Mouse (Mus musculus) heart, embryonic 12.5 days (tissue): ENCODE data around the gene Nr1h2. TPM values are rescaled to one million over a fixed set of nuclear protein-coding genes. Genes with fewer than 3 reads are reported as not detected.

ENCODE experiments used
- ATAC-seq: fragments of 200-750 bp; cut with Nextera tagmentation; 2 replicates; pipeline ENCODE4 v1.8.0; 2017; ENCODE audit warnings: moderate TSS enrichment, moderate library complexity; ENCODE audit not compliant: insufficient number of reproducible peaks, low FRiP score
- H3K27ac ChIP-seq: fragments of 300-500 bp; sonication (generic); 2 replicates; pipeline ENCODE4 v1.5.1; 2016; ENCODE audit warnings: mild to moderate bottlenecking, moderate library complexity; ENCODE audit not compliant: poor library complexity, severe bottlenecking
- H3K27me3 ChIP-seq: fragments of 300-500 bp; sonication (generic); replicated peaks from 2 replicates; pipeline ENCODE4 v1.6.1; 2016; ENCODE audit warnings: mild to moderate bottlenecking, moderate library complexity
- H3K36me3 ChIP-seq: fragments of 300-500 bp; sonication (generic); 2 replicates; pipeline ENCODE4 v1.6.1; 2016; ENCODE audit warnings: mild to moderate bottlenecking, moderate library complexity
- H3K4me1 ChIP-seq: fragments of 300-500 bp; sonication (generic); replicated peaks from 2 replicates; pipeline ENCODE4 v1.6.1; 2016; ENCODE audit warnings: mild to moderate bottlenecking
- H3K4me2 ChIP-seq: fragments of 300-500 bp; sonication (generic); 2 replicates; pipeline ENCODE4 v1.6.1; 2016; ENCODE audit warnings: mild to moderate bottlenecking, moderate library complexity
- H3K4me3 ChIP-seq: fragments of 300-500 bp; sonication (generic); 2 replicates; pipeline ENCODE4 v1.5.1; 2016; ENCODE audit warnings: mild to moderate bottlenecking
- H3K9ac ChIP-seq: fragments of 300-500 bp; sonication (generic); 2 replicates; pipeline ENCODE4 v1.6.1; 2016; ENCODE audit warnings: mild to moderate bottlenecking, moderate library complexity
- H3K9me3 ChIP-seq: fragments of 300-500 bp; sonication (generic); replicated peaks from 2 replicates; pipeline ENCODE4 v1.6.1; 2016; ENCODE audit warnings: mild to moderate bottlenecking, moderate library complexity
- WGBS: fragments of 180-500 bp; shearing (Covaris S2); methylation state at CpG from one replicate; pipeline ENCODE4 v1.1.7; 2016; 5-methylcytosine and 5-hydroxymethylcytosine counted together
- polyA plus RNA-seq: library from polyadenylated mRNA; unstranded; fragments of >200 nt; fragmentation: Nextera tagmentation; extraction: Ambion mirVana; gene quantifications from 2 replicates; pipeline ENCODE4 v1.2.1, GENCODE M21; 2016

Gene Nr1h2
- polyA plus RNA-seq, 1 experiment from 2014 or later, result 54.7 TPM

DNA sequence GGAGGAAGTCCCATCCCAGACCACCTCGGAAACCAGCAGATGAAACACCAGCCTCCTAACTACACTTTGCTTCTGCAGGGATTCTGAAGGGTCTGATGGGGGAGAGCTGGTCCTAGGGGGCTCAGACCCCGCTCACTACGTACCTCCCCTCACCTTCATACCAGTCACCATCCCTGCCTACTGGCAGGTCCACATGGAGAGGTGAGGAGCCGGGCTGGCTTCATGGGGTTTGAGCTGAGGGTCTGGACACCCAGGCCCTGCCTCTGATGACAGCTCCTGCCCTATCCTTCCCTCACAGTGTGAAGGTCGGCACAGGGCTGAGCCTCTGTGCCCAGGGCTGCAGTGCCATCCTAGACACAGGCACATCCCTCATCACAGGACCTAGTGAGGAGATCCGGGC, 31.2 kb upstream of the Nr1h2 start:
- no peak overlapping the region for H3K9ac ChIP-seq
- H3K4me1 ChIP-seq, result peaks cover 11% of the 10 kb centered on the region
- H3K4me2 ChIP-seq, result no peak overlapping the region
- no peak overlapping the region for H3K27ac ChIP-seq
- no peaks in the 10 kb centered on the region for H3K9me3 ChIP-seq
- no peaks in the 10 kb centered on the region for H3K36me3 ChIP-seq
- WGBS, result 84% methylated on average over 6 of the region's 6 CpGs
- no peak for ATAC-seq
- no peak overlapping the region for H3K4me3 ChIP-seq
- H3K27me3 ChIP-seq, result peaks cover 68% of the 10 kb centered on the region

DNA sequence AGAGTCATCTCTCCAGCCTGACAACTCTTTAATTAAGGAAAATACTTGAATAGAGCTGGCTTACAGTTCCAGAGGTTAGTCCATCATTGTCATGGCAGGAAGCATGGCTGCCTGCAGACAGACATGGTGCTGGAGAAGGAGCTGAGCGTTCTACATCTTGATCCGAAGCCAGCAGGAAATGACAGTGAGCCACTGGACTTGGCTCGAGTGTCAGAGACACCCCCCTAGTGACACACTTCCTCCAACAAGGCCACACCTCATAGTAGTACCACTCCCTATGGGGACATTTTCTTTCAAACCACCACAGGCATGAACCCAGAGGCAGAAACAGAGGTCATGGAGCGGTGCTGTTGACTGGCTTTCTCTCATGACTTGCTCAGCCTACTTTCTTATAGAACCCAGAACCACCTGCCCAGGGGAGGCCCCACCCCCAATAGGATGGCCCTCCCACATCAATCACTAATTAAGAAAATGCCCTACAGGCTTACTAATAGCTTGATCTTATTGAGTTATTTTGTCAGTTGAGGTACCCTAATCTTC, 30.6 kb upstream of the Nr1h2 start:
- Histone ChIP-seq H3K4me2 (no peak overlapping the region), H3K4me1 (peaks cover 11% of the 10 kb centered on the region), H3K27ac (no peak overlapping the region), H3K4me3 (no peak overlapping the region), H3K9ac (no peak overlapping the region), H3K27me3 (peaks cover 62% of the 10 kb centered on the region), H3K9me3 (no peaks in the 10 kb centered on the region), H3K36me3 (no peaks in the 10 kb centered on the region)
- 71% methylated on average over 4 of the region's 4 CpGs for WGBS
- ATAC-seq, result no peak

DNA sequence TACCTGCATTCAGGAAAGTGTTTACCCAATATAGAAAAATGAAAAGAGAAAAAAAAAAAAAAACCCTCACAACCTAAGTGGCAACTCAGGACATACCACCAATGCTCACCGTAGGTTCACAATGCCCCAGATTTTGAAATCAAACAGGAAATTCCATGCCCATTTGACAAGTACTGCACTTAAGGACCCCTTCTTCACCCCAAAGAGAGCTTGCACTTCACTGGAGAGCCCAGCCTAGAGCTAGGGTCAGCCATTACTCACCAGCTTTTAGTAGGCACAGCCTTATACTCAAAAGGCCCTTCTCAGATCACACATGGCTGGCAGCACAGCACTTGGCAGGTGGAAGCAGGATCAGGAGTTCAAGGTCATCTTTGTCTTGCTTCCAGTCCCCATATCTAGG, 29.4 kb upstream of the Nr1h2 start:
- H3K9ac ChIP-seq, result no peak overlapping the region
- ATAC-seq, result no peak
- H3K27ac ChIP-seq, result no peak overlapping the region
- no peak overlapping the region for H3K4me2 ChIP-seq
- no peak overlapping the region for H3K4me3 ChIP-seq
- peaks cover 50% of the 10 kb centered on the region for H3K27me3 ChIP-seq
- H3K4me1 ChIP-seq, result no peaks in the 10 kb centered on the region
- H3K9me3 ChIP-seq, result peaks cover 4% of the 10 kb centered on the region; the same call in 1 of the 2 replicates
- no peaks in the 10 kb centered on the region for H3K36me3 ChIP-seq
- WGBS, result 50% methylated on average over 1 of the region's 1 CpGs

DNA sequence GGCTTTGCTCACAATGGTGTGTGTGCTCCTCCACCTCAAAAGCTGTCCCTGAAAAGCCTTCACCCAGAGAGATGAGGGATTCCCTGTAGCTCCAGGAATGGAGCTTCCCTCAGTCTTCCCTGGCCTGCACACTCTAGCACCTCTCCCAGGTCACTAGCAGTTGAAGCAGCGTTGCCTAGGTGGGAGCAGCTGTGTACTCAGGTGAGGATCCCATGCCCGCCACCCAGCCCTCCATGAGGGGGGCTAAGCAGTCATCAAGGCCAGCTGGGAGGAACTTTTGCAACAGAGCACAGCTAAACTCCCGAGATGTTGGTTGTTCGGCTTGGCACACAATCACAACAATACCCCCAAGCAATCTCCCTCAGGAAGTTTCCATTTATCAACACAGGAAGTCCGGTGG, 29.0 kb upstream of the Nr1h2 start:
- peaks cover 46% of the 10 kb centered on the region for H3K27me3 ChIP-seq
- H3K27ac ChIP-seq, result no peak overlapping the region
- no peaks in the 10 kb centered on the region for H3K4me1 ChIP-seq
- H3K36me3 ChIP-seq, result no peaks in the 10 kb centered on the region
- peaks cover 6% of the 10 kb centered on the region; the same call in 1 of the 2 replicates for H3K9me3 ChIP-seq
- H3K9ac ChIP-seq, result no peak overlapping the region
- ATAC-seq, result no peak
- WGBS, result 48% methylated on average over 5 of the region's 5 CpGs
- no peak overlapping the region for H3K4me2 ChIP-seq
- no peak overlapping the region for H3K4me3 ChIP-seq

DNA sequence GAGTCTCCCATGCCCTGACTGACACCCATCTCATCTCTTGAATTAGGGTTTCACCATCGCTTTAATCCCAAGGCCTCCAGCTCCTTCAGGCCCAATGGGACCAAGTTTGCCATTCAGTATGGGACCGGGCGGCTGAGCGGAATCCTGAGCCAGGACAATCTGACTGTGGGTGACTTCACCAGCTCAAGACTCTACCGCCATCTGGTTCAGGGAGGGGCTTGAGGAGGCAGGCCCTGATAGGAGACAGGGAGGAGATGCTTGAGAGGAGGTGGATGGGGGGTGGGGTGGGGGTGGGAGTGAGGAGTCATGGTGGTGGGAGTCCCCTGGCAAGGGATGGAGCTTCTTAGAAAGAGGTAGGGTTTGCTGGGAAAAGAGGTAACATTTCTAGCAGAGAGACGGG, 27.9 kb upstream of the Nr1h2 start:
- no peaks in the 10 kb centered on the region for H3K36me3 ChIP-seq
- H3K4me2 ChIP-seq, result no peak overlapping the region
- peaks cover 6% of the 10 kb centered on the region; the same call in 1 of the 2 replicates for H3K9me3 ChIP-seq
- WGBS, result 56% methylated on average over 6 of the region's 6 CpGs
- H3K9ac ChIP-seq, result no peak overlapping the region
- ATAC-seq, result no peak
- H3K27me3 ChIP-seq, result peaks cover 35% of the 10 kb centered on the region
- no peak overlapping the region for H3K4me3 ChIP-seq
- no peaks in the 10 kb centered on the region for H3K4me1 ChIP-seq
- H3K27ac ChIP-seq, result no peak overlapping the region

DNA sequence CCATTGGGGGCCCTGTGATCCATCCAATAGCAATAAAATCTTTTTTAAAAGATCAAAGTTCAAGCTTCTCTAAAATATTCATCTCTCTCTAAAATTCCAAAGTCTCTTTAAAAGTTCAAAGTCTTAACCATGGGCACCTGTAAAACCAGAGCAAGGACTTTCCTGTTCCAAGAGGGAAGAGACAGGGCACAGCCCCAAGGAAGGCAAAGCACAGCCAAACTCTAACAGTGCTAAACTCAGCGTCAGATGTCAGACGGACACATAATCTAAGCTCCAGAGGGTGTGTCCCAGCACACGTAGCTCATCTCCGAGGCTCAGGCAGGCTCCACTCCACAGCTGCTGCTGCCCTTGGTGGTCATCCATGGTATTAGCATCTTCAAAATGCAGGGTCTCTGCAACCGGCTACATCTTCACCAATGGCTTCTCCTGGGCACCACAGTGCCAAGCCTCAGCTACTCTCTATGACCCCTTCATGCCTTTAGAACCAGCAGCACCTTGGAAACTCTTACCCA, 22.6 kb upstream of the Nr1h2 start:
- no peak overlapping the region for H3K4me3 ChIP-seq
- H3K36me3 ChIP-seq, result no peaks in the 10 kb centered on the region
- H3K9ac ChIP-seq, result no peak overlapping the region
- no peak for ATAC-seq
- H3K9me3 ChIP-seq, result peaks cover 6% of the 10 kb centered on the region; the same call in 1 of the 2 replicates
- H3K27me3 ChIP-seq, result peaks cover 8% of the 10 kb centered on the region; the same call in 1 of the 2 replicates
- 38% methylated on average over 5 of the region's 5 CpGs for WGBS
- H3K4me1 ChIP-seq, result no peaks in the 10 kb centered on the region
- no peak overlapping the region for H3K27ac ChIP-seq
- no peak overlapping the region for H3K4me2 ChIP-seq

DNA sequence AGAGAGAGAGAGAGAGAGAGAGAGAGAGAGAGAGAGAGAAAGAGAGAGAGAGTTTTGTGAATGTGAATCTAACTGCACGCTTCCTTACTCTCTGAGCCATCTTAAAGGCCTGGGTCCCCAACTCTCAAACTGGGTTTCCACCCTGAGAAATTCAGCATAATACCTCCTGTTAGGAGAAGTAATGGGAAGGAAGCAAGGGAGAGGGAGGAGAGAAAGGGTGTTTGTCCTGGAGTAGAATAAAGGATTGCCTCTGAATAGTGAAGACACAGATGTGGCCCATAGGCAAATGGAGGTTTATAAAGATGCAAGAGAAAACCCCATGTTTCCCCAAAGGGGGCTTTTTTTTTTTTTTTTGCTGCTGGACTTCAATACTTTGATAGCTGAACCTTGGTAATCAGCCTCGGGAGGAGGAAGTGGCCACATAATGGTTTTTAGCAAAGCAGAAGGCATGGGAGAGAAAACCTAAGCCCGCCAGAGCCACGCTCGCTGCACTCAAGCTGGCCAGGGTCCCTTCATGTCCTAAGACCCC, 19.3 kb upstream of the Nr1h2 start:
- Histone ChIP-seq H3K9me3 (peaks cover under 1% of the 10 kb centered on the region; the same call in 1 of the 2 replicates), H3K27ac (no peak overlapping the region)
- WGBS, result 71% methylated on average over 5 of the region's 5 CpGs

DNA sequence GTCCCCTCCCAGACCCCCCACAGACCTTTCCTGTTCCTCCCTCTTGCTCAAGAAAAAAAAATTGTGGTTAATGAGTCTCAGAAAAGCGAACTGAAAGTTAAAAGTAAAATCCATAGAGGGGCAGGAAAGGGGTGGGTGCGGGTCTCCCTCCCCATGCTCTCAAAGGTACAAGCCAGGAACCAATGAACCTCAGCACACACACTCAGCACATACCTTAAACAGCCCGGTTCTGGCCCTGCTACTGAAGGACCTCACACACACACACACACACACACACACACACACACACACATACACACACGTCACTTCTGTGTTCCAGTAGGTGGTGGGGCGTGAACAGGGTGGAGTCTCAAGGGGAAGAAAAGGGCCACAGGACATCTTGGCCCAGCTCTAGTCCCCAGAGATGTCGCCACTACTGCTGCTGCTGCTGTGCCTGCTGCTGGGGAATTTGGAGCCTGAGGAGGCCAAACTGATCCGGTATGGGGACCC, 18.5 kb upstream of the Nr1h2 start, which contains the start of gene Napsa:
Gene Napsa (plus strand): TSS at position 168 of the 489 bp plus-strand sequence.
- WGBS, result 49% methylated on average over 7 of the region's 7 CpGs
- no peaks in the 10 kb centered on the region for H3K36me3 ChIP-seq
- H3K9ac ChIP-seq, result no peak within 1 kb of the TSS
- no peak within 1 kb of the TSS for H3K27ac ChIP-seq
- no peaks in the 10 kb centered on the region for H3K4me1 ChIP-seq
- H3K27me3 ChIP-seq, result peaks cover 27% of the 10 kb centered on the region
- H3K4me3 ChIP-seq, result no peak within 1 kb of the TSS
- no peak within 1 kb of the TSS for H3K4me2 ChIP-seq
- no peaks in the 10 kb centered on the region for H3K9me3 ChIP-seq
- no peak for ATAC-seq

More for the DNA sequence above, 19.3 kb upstream of the Nr1h2 start:
- Histone ChIP-seq H3K27me3 (peaks cover 25% of the 10 kb centered on the region), H3K9ac (no peak overlapping the region), H3K36me3 (no peaks in the 10 kb centered on the region), H3K4me2 (no peak overlapping the region), H3K4me1 (no peaks in the 10 kb centered on the region), H3K4me3 (no peak overlapping the region)
- no peak for ATAC-seq

DNA sequence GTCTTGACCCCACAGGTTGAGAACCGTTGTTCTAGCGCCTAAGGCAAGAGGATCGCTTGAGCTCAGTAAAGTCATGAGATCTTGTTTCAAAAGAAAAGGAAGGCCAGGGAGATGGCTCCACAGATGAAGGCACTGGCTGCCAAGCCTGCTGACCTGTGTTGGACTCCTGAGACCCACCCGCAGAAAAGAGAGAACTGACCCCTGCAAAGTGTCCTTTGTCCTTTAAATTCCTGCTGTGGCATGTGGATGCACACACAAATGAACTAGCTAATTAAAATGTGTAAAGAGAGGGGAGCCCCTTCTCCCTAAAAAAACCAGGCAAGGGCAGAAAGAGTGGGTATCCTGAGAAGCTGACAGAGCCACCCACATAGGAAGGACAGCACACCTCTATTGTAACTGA, 18.1 kb upstream of the Nr1h2 start:
- peaks cover 27% of the 10 kb centered on the region for H3K27me3 ChIP-seq
- no peaks in the 10 kb centered on the region for H3K36me3 ChIP-seq
- H3K9ac ChIP-seq, result no peak overlapping the region
- ATAC-seq, result no peak
- H3K4me1 ChIP-seq, result no peaks in the 10 kb centered on the region
- H3K4me3 ChIP-seq, result no peak overlapping the region
- 79% methylated on average over 4 of the region's 4 CpGs for WGBS
- no peak overlapping the region for H3K4me2 ChIP-seq
- H3K27ac ChIP-seq, result no peak overlapping the region
- H3K9me3 ChIP-seq, result no peaks in the 10 kb centered on the region

DNA sequence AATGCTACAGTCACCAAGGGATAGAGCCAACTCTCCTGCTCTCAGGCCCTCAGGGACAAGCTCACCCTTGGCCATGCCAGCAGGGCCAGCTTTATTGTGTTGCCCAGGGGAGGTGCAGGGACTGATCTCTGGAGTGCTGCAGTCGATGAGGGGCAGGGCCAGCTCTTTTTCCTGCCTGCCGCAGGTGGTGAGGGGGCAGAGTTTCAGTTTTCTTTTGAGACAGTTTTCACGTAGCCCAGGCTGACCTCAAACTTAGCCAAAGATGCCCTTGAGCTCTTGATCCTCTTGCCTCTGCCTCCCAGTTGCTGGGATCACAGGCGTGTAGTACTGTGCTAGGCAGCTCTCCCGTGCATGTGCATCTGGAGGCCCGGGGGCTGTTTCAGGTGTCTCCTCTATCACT, 17.2 kb upstream of the Nr1h2 start:
- H3K9me3 ChIP-seq, result no peaks in the 10 kb centered on the region

DNA sequence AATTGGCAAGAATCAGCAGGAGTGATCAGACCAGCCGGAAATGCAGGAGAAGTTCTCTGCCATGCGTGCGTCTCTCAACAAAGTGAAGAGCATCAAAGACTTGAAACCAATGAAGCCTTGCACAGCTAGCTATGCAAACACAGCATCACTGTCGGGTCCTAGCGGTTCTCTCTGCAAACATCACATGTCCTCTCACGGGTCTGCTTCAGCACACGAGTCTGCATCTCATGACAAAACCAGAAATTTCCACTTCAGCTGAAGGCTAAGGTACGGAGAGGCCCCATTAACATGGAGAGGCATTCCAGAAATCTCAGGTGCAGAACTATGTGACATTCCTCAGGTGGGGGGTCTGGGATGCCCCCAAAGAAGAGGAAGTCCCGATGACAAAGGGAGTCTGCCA, 15.1 kb upstream of the Nr1h2 start:
- Histone ChIP-seq H3K9me3 (no peaks in the 10 kb centered on the region), H3K27me3 (peaks cover 31% of the 10 kb centered on the region), H3K27ac (no peak overlapping the region), H3K4me1 (no peaks in the 10 kb centered on the region), H3K4me2 (no peak overlapping the region), H3K36me3 (no peaks in the 10 kb centered on the region), H3K9ac (no peak overlapping the region), H3K4me3 (no peak overlapping the region)
- 63% methylated on average over 9 of the region's 9 CpGs for WGBS
- no peak for ATAC-seq

More for the DNA sequence above, 17.2 kb upstream of the Nr1h2 start:
- Histone ChIP-seq H3K36me3 (no peaks in the 10 kb centered on the region), H3K4me2 (no peak overlapping the region), H3K4me3 (no peak overlapping the region), H3K9ac (no peak overlapping the region), H3K27ac (no peak overlapping the region), H3K27me3 (peaks cover 27% of the 10 kb centered on the region), H3K4me1 (no peaks in the 10 kb centered on the region)
- no peak for ATAC-seq
- whole genome bisulfite sequencing, result 73% methylated on average over 6 of the region's 6 CpGs
